Mouse (Mus musculus): ENCODE results near the gene Dram1.
A peak's percentile ranks its signal among the peaks of the same experiment; 100 is the strongest.

Gene Dram1

DNA sequence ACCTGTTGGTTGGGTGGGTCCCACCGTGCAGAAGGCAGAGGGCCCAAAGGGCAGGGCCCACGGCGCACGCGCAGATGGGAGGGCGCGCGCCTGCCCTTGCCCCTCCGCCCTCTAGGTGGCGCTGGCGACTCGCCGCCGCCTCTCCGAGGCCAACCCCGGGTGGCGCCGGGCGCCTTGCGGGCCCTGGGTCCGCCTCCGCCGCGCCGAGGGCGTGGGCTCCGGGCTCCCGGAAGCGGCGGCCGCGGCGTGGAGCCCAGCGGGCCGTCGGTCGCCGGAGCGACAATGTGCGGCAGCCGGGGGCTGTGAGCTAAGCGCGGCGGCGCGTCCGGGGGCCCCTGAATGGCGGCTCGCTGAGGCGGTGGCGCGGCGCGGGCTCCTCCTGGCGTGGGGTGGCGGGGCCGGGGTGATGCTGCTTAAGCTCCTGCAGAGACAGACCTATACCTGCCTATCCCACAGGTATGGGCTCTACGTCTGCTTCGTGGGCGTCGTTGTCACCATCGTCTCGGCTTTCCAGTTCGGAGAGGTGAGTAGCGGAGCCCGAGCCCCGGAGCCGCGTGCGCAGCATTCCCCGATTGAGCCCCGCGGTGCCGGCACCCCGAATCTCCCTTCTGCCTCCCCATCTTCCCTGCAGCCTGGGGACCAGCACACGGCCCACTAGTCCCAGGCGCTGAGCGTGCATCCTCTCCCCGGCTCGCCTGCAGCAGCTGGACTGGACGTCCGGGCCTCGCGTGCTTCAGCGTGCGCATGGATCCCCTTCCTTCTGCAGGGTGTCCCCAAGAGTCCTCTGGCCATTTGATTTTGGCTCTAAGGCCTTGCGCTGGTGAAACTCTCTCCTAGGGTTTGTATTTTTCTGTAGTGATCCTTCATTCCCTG lies at the start of gene Dram1, which contains the start of gene Gnptab:
TSS of gene Dram1 (minus strand) at position 68 of the 873 bp plus-strand sequence.
TSS of gene Gnptab (plus strand) at position 120 of the 873 bp plus-strand sequence.
- DNase-seq = peak; percentile 86

DNA sequence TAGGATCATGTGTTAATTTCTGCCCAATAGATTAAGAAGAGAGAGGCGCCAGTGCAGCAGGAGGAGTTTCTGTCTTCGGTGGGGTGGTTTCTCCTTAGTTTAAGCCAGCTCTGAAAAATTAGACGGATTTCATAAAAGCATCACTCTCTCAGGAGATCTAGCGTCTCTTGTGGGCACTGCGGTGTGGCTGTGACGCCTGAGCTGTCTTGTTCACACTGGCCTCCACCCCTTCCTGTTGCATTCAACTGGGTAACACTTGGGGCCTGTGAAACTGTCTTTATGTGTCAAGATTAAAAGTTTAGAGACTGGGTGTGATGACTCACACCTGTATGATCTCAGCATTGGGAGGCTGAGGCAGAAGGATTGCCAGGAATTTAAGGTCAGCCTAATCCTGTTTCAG lies 49.1 kb upstream of the Dram1 start:
- DNase-seq = no peak

GRCm38 (mm10) chr10:88426896-88427295 lies 48.0 kb upstream of the Dram1 start:
- no peak for DNase-seq

GRCm38 (mm10) chr10:88426158-88426816 lies 47.4 kb upstream of the Dram1 start:
- peak; percentile 69 for DNase-seq

- DNase-seq = no peak
Measured at GRCm38 (mm10) chr10:88420655-88421435, 42.0 kb upstream of the Dram1 start.

DNA sequence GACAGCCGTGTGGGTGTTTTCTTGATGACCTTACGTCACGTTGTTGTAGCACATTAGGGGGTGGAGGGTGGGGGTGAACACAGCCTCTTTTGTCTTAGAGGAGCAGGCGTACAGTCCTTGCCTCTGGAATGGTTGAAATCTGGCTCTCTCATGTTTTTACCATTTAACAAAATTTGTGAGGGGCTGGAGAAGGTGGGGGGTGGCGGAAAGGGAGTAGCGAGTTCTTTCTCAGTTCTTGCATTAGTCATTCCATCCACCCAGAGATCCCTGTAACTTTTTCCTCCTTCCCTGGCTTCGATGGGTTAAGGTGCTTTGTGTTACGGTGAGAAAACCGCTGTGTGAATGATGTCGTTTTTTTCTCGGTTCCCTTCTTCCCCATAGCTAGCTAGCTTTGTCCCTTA lies 41.3 kb upstream of the Dram1 start:
- DNase-seq = no peak

GRCm38 (mm10) chr10:88417686-88418085 lies 38.8 kb upstream of the Dram1 start:
- DNase-seq = no peak

- DNase-seq = no peak
Measured at GRCm38 (mm10) chr10:88412290-88412995, 33.6 kb upstream of the Dram1 start.

- no peak for DNase-seq
Measured at GRCm38 (mm10) chr10:88409751-88410150, 30.9 kb upstream of the Dram1 start.

GRCm38 (mm10) chr10:88407875-88408631 lies 29.2 kb upstream of the Dram1 start:
- DNase-seq = no peak

DNA sequence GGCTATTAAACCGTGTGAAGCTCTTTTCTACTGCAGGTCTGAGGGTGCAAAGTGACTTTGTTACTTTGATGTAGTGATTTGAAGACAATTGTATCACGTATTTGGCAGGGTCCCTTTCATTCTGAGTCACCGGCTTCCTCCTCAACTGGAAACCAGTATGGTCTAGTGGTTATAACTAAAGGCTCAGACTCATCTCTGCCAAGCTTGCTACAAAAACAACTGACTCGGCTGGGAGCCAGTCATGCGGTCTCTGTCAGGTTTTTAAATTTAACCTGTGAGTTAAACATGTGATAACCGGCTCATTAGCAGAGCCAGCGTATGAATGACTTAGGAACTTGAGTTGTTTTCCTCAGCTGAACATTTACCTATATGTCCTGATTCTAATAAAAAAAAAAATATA lies 26.9 kb upstream of the Dram1 start:
- DNase-seq = peak; percentile 32

GRCm38 (mm10) chr10:88404220-88404619 lies 25.3 kb upstream of the Dram1 start:
- DNase-seq = no peak

GRCm38 (mm10) chr10:88403021-88403420 lies 24.1 kb upstream of the Dram1 start:
- DNase-seq = no peak

- no peak for DNase-seq
Measured at GRCm38 (mm10) chr10:88399271-88399670, 20.4 kb upstream of the Dram1 start.

DNA sequence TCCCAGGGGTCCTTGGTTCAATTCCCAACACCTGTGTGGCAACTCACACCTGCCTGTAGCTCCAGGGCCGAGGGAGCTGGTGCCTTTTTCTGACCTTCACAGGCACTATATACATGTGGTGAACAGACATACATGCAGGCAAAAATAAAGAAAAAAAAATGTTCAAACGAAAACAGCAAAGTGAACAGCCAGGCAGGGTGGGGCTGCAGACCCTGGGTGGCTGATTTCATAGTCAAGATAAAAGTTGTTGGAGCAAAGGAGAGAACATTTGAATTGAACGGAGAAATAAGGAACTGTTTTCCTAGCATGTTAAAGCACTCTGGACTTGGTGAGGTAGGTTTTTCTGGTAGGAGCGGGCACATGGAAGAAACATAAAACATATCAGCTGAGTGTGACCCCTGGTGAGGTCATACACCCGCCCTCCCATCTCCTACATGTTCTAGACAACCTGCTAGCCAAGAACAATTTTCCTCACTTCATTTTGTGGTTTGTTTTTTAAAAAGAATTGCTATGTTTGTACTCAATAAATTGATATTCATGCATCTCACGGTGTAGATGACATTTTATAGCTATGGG lies 19.9 kb upstream of the Dram1 start:
- no peak for DNase-seq

- DNase-seq = no peak
Measured at GRCm38 (mm10) chr10:88392181-88392847, 13.4 kb upstream of the Dram1 start.

DNA sequence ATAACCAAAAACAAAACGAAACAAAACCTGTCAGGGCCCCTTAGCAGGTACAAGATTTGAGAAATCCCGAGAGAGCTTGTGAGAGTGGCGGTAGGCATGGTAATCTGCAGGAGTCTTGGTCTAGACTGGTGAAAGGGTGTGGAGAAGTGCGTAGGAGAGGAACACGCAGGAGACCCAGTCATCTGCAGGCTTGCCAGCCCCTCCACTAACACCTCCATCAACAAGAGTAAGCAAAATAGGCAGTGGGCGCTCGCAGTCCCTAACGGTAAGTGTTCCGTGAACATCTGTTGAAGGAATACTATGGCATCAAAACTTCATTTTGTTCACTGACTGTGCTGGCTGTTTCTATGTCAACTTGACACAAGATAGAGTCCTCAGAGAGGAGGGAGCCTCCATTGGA lies 12.6 kb upstream of the Dram1 start:
- DNase-seq = no peak

GRCm38 (mm10) chr10:88390096-88390790 lies 11.4 kb upstream of the Dram1 start:
- DNase-seq = peak; percentile 63

DNA sequence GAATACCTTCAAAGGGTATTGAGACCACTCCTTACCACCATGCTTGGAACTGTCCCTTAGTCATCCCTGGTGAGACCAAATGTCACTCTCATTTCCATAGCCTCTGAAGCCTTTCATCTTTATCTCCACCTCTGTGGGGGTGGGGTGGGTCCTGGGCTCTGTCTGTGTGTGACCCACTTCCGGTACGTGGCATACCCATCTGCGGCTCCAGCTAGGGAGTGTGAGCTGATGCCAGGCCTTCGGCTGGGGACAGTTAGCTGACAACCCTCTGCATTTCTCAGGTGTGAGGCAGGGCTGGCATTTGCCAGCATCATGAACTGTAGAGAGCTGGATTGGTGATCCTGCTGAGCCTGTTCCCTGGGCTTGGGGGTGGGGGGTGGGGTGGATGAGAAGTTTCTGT lies 10.7 kb upstream of the Dram1 start:
- peak; percentile 26 for DNase-seq

DNA sequence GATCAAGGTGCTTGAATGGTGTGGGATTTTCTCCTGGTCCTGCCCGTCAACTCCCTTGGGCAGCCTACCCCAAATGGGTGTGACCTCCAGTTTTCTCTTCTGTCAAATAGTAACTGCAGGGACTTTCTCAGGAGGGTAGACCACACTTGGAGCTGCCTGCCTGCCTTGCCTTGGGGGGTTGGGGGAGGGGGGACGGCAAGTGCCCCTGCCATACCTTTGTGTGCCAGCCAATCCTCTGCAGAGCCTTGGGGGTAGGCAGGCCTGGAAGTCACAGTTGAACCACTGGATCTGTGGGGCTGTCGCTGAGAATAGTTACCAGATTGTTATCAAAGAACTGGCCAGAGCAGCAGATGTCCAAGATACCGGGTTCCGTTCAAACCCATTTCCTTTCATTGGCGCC lies 7.4 kb upstream of the Dram1 start:
- DNase-seq = no peak
